Mouse (Mus musculus): ENCODE results near the gene Ch25h.

The Ch25h gene

DNA sequence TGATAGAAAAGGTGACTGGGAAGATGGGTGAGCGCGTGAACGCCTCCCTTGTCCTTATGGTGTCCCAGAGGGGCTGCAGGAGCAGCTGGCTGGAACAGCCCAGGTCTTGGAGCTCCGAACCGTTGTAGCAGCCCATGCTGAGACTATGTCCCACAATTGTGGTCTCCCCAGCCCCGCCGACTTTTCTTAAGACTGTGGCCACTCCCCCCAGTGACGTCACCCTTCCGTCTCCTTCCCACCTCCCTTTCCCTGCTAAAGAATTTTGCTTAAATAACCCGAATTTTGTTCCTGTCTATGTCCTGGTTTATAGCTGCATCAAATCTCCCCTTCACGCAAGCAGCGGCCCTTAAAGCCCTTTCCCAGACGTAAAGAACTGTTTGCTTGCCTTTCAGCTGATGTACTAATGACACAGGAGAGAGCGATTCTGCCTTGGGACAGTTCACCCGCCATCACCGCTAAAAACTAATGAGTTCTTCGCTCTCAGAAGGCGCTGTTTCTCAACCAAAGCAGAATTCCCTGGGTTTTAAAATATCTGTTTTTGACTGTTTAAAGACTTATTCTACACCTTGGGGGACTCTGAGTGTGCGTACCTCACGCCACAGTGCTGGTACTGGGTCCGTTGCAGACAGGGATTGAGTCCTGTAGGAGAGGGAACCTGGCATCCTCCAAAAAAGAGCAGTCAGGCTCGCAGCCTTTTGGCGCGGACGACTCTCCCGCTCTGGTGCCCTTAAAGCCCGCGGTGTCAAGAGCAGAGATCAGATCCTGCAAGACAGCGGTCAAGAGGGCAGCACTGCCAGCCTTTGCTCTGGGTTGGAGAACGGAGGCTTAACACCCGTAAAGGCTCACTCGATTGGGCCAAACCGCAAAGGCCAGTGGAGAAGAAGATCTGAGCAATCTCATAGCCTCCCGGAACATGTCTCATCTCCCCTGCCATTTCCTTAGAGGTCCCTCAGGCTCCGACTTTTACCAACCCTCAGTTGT, at the start of gene Ch25h:
Ch25h (minus strand) TSS at position 174 of the 981 bp plus-strand sequence.
- peak; percentile 48 for DNase-seq (ENCODE audit: low read depth, low spot score)

DNA sequence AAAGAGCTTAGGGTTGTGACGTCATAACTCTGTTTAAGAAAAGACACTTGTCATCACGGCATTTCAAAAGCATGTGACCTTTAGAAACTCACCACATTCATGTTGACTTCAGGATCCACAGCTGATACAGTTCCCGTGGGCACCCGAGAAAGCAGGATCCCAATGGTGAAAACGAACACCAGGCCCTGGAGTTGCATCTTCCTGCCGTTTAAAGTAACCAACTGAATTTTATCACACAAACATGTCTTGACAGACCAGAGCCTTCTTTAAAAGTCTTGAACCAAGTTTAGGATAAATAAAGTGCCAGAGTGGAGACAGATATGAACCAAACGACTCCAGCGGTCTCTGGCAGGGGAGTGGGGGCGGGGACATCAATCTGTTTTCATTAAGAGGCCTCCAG, 49.7 kb upstream of the Ch25h start:
- no peak for DNase-seq (ENCODE audit: low read depth, low spot score)

GRCm38 (mm10) chr19:34523106-34523725, 48.3 kb upstream of the Ch25h start:
- no peak for DNase-seq (ENCODE audit: low read depth, low spot score)

DNA sequence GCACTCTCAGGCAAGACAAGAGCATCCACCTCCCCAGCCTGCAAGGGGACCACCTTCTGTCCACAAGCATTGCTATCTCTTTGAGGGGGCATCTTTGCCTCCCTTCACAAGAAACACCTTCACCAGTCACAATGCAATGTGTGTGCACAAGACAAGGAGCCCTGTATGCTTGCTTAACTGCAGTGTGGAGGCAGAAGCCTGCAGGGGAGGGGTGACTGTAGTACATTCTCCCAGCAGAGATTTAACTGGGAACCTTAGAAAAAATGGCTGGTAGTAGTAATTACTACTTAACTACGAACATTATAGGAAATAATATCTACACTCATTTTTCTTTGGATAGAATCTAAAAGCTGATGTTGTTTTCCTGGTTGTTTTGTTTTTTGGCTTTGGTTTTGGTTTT, 47.0 kb upstream of the Ch25h start:
- DNase-seq (ENCODE audit: low read depth, low spot score): no peak

GRCm38 (mm10) chr19:34521361-34521760, 46.4 kb upstream of the Ch25h start:
- DNase-seq (ENCODE audit: low read depth, low spot score): no peak

- DNase-seq (ENCODE audit: low read depth, low spot score): no peak
Measured at GRCm38 (mm10) chr19:34520051-34520450, 45.1 kb upstream of the Ch25h start.

GRCm38 (mm10) chr19:34519646-34520045, 44.7 kb upstream of the Ch25h start:
- DNase-seq (ENCODE audit: low read depth, low spot score): no peak

DNA sequence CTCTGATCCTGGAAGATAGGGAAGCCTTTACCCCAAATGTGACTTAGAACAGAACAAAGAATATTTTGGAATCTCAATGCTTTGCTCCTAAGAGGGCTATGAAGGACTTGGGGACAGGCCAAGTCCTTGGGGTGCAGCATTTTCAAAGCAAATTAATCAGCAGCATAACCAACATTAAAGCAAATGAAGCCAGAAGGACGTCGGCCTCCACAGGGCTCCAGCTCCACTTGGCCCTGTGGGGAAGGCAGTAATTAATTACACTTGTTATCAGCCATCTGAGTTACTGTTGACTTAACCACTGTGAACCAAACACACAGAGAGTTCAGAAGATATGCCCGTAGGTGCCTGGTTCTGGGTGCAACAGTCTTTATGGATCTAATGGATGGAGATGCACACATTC, 43.8 kb upstream of the Ch25h start:
- no peak for DNase-seq (ENCODE audit: low read depth, low spot score)

DNA sequence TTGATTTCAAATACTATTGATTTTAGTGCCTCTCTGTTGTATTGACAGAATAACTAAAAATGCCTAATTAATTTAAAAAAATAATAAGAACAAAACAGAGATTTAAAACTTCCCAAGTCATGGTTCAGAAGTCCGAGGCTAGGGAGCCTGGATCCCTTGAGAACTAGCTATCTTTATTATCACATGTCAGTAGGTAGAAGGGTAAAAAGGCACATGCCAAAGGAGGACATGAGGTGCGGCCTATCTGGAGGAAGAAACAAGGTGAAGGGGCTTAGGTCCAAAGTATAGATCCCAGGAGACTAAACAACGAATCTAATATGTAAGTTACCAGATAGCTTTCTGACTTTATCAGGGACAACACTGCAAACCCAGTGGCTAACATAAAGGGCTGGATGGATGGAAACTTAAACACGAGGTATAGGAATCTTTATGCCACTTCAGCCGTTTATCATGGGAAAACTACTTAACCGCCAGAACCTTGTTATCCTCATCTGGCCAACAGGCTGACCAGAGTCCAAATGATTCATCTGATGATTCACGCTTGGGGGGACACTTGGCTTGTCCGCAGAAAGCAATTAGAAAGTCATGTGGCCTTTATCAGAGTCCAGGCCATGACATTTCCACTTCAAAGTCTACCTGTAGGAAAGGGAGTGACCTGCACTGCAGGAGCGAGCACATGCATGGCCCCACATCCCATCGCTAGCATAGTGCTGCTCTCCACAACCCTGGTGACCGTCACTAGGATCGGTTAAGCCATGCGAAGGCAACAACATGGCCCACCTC, 43.0 kb upstream of the Ch25h start:
- no peak for DNase-seq (ENCODE audit: low read depth, low spot score)

GRCm38 (mm10) chr19:34517197-34517596, 42.2 kb upstream of the Ch25h start:
- no peak for DNase-seq (ENCODE audit: low read depth, low spot score)

DNA sequence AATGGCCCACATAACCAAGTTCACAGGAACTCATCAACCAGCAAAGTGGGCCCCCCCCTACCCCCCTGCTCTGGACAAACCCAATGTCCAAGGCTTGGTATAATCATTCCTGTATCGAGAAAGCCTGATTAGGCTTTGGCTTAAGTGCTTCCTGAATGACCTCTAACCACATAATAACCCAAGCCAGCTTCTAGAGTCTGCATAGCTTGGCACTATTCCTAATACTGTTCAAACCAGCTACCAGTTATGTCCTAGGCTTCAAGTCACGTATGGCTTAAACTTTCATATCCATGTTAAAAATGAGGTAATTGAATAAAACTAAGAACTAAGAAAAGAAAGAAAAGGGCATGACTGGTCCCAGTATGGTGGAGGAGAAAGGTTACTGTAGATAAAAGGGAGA, 41.4 kb upstream of the Ch25h start:
- DNase-seq (ENCODE audit: low read depth, low spot score): no peak

- DNase-seq (ENCODE audit: low read depth, low spot score): no peak
Measured at GRCm38 (mm10) chr19:34515681-34516080, 40.7 kb upstream of the Ch25h start.

GRCm38 (mm10) chr19:34511528-34511927, 36.6 kb upstream of the Ch25h start:
- peak; percentile 10 for DNase-seq (ENCODE audit: low read depth, low spot score)

- DNase-seq (ENCODE audit: low read depth, low spot score): no peak
Measured at GRCm38 (mm10) chr19:34510717-34511116, 35.8 kb upstream of the Ch25h start.

GRCm38 (mm10) chr19:34505161-34505721, 30.3 kb upstream of the Ch25h start:
- DNase-seq (ENCODE audit: low read depth, low spot score): no peak

GRCm38 (mm10) chr19:34500763-34501162, 25.8 kb upstream of the Ch25h start:
- peak; percentile 68 for DNase-seq (ENCODE audit: low read depth, low spot score)

GRCm38 (mm10) chr19:34496353-34496752, 21.4 kb upstream of the Ch25h start:
- DNase-seq (ENCODE audit: low read depth, low spot score): no peak

DNA sequence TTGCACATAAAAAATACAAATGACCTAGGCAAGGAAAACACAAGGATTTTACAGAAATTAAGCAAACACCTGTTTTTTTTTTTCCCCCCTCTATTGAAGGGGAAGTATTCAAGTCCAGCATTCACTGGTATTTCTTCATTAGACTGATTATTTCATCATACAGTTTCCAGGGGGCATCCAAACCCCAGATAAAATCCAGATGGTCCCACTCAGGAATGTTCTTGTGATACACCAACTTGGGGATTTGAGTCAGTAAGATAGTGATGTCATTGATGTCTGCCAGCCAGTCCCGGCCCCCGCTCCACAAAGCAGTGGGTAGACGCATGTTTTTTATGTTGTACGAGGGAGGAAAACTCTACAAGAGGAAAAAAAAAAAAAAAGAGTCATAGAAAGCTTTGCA, 18.9 kb upstream of the Ch25h start:
- no peak for DNase-seq (ENCODE audit: low read depth, low spot score)

GRCm38 (mm10) chr19:34483547-34483946, 8.6 kb upstream of the Ch25h start:
- DNase-seq (ENCODE audit: low read depth, low spot score): peak; percentile 70

DNA sequence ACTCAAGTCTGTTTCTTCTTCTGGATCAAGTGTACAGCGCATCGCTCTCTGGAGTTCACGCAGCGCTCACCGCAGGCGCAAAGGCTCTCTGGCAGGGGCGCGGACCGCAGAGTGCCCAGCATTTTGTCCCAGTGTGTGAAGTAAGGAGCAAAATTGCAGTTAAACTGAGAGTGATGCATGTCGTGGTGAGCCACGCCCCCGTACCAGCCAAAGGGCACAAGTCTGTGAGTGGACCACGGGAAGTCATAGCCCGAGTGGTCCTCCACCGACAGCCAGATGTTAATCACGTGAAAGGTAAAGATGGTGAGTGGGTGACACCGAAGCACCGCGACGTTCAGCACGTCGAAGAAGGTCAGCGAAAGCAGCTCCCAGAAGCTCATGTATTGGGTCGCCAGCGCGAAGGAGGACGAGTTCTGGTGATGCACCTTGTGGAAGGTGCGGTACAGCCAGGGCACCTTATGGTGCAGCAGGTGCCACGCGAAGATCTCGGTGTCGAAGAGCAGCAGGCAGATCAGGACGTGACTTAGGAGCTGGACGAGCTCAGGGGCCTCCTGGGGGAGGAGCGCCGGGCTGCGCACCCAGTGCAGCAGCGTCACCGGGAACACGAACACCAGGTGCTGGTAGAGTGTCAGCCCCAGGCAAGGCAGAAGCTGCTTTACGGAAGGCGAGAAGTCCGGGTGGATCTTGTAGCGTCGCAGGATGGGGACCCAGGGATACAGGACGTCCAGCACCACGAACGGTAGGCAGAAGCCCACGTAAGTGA, 555 bp downstream of the Ch25h start:
- DNase-seq (ENCODE audit: low read depth, low spot score): peak; percentile 10

DNA sequence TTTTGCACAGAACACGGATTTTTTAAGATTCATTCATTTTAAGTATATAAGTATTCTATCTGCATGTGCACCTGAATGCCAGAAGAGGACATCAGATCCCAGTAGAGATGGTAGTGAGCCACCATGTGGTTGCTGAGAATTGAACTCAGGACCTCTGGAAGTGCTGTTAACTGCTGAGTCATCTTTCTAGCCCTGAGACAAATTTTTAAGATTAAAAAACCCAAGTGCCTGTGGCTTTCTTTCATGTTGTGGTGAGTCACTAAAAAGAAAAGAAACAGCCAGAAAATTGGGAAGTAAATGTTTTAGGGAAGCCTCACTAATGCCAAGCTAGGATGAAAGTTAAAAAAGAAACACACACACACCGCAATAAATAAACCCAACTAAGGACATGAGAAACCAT, 3.3 kb downstream of the Ch25h start:
- no peak for DNase-seq (ENCODE audit: low read depth, low spot score)
